Mouse (Mus musculus) heart, adult 9 months (tissue): ENCODE data around the gene Farp1.
A peak's percentile ranks its signal among the peaks of the same experiment; 100 is the strongest.

Source experiments
- DNase-seq, 2 experiments: peaks; one replicate each; pipeline ENCODE4 v3.0.0; 2022; ENCODE audit warnings: low spot score in 2 of 2

The Farp1 gene

DNA sequence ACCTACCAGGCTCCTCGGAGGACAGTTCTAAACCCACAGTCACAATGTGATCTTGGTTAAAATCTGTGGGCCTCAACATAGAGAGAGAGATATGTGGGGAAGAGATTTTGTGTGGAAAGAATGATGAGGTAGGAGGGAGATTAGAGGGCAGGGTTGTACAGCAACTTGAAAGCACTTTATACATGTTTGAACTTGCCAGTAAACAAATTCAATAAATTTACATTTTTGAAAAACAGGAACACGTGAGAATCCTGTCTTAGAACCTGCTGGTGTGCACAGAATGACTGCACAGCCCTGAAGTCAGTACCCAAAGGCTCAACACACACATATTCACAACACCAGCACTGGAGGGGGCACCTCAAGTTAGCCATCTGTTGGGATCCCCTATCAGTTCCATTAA lies 276.1 kb downstream of the Farp1 start:
- no peak for DNase-seq

DNA sequence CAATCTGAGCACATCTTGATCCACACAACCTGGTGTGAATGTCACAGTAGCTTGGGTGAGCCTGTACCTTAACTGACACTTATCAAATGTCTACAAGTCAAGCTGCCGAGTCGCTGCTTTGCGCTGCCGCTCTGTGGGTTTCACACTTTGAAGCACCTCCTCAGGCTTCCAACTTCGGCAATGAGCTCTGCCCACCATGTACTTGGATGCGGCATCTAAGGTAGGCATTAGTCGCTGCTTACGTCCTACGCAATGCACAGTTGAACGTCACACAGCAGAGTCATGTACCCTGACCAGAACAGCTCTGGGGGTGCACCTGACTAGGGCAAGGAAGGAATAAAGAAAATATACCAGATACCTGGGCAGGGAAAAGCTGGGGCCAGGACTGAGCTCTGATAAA lies 278.3 kb downstream of the Farp1 start:
- no peak for DNase-seq

DNA sequence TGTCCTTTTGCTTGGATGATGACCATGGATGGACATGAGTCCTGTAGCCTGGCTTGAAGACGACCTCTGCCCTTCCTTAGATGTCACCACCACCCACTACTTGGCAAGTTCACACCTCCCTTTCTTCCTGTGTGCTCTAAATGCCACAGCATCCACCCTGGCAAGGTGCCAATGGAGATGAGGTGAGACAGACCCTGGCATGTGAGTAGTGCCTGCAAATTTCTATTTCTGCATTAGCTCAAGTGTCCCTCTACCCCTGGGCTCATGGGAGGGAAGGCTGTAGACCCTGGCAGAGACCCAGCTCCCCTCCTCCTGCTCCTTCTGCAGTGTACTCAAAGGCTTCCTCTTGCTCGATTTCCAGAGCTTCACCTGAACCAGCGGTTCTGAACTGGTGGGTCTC lies 279.9 kb downstream of the Farp1 start:
- DNase-seq, result no peak

- DNase-seq, result no peak
Observed at GRCm38 (mm10) chr14:121316136-121316535, 281.1 kb downstream of the Farp1 start.

GRCm38 (mm10) chr14:121316631-121317311 lies 281.8 kb downstream of the Farp1 start:
- peak in 1 of 2 experiments; percentile 27 for DNase-seq

DNA sequence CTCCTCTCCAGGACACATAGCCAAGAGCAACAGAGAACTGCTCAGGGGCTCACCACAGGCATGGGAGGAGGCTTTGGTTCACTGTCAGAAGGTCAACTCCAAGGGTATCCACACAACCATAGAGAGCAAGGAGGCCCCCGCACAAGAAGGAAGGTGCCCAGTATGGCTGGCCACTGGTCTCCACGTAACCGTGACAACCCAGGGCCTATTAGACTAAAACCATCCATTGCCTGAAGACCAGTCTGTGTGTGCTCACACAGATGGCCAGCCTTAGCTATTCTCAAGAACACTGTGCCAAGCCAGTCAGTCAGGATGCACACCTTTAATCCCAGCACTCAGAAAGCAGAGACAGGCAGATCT lies 282.3 kb downstream of the Farp1 start:
- DNase-seq, result no peak

DNA sequence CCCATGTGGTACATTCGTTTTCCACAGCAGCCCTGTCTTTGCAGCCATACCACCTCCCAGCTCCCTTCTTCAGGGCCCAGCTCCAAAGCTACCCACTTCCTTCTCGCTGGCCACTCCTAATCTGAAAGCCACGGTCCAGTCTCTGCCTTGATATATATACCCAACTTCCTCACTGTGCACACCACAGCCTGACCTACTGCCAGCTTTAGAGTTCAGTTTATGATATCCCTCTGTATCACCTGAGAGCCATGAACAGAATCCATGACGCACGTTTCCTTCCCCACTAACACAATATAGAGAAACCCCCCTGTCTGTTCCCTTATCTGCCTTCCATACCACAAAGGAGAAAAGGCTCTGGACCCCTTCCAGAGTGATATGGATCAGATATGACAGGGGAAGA lies 283.4 kb downstream of the Farp1 start:
- DNase-seq, result no peak

- no peak for DNase-seq
Observed at GRCm38 (mm10) chr14:121322150-121322549, 287.1 kb downstream of the Farp1 start.

DNA sequence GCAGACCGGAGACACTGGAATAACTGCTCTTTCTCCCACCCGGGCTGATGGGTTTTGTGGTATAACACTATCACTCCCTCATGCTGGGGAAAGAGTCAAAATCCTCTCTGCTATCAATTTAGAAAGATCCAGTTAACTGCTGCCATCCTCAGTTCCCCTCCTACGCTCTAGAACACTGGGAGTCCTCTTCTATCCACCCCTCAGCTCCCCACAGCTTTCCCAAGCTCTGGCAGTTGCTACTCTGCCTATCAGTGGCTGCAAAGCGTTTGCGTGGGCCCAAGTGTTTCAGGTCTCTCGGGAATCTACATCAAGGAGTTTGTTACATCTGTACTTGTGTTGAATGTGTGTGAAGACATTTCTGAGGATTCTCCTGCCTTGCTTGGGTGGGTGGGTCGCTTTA lies 287.6 kb downstream of the Farp1 start:
- no peak for DNase-seq

DNA sequence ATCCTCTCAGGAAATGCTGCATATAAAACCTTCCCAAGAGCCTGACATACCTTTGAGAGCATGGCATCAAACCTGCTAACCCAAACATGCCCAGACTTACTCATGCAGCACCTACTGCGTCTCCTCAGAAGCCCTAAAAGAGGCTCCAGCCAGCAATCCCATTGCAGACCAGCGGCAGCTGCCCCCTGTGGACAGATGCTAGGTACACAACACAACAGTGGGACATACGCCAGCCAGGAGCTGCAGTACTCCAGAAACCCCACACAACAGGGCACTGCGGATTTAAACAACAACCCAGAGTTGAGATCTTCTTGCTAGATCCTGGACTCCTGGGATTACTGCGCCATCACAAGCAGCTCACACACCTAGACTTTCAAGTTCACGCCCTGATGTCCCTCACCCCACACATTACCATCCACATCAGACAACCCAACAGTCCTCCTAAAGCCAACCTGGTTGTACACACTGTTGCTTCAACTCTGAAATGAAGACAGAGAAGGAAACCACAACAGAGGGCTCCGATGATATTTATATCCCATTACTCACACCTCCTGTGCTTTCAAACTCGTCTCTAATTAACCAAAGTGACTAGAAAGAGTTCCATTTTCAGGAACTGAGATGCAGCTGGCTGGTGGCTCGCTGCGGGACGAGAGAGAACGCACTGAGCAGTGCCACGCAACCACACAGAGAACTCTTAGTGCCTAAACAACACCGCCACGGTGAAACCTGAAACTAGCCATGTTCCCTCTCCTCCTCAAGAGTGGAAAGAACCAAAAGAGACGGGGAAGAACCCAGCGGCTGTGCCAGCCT lies 289.7 kb downstream of the Farp1 start:
- DNase-seq, result no peak

GRCm38 (mm10) chr14:121326432-121326831 lies 291.4 kb downstream of the Farp1 start:
- no peak for DNase-seq

DNA sequence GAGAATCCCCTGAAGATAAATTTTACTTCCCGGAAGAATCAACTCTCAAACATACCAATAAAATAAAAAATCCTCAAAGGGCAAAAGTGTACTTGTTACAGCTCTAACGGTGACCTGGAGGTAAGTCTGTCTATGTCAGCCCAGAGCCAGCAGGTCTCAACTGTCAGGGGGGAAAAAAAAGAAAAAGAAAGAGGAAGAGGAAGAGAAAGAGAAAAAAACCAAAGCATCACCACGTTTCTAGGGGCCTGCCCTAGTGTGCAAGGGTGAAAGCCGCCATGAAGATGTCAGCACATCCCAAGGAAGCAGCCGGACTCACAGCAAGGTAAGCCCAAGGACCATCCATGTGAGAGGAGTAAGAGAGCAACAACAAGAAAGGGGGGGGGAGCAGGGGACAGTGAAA lies 293.9 kb downstream of the Farp1 start:
- no peak for DNase-seq

- DNase-seq, result no peak
Observed at GRCm38 (mm10) chr14:121329401-121330089, 294.5 kb downstream of the Farp1 start.

DNA sequence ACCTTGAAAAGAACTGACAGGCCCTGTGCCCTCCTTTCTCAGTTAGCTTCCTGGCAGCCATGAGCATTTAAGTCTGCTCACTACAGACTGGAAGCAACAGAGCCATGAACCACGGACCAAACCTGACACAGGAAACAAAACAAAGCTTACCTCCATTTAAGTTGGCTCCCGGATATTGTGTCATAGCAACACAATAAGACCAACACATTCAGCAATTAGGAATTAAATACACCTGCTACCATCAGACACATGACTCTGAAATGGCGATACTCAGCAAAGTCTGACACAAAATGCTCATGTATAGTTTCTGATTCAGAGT lies 295.0 kb downstream of the Farp1 start:
- DNase-seq, result no peak
